Mouse (Mus musculus): ENCODE measurements around the gene Tom1l1. TPM values are rescaled to one million over a fixed set of nuclear protein-coding genes. Genes with fewer than 3 reads are reported as not detected.

Gene Tom1l1
- polyA plus RNA-seq, 1 experiment, result 1.7 TPM

DNA sequence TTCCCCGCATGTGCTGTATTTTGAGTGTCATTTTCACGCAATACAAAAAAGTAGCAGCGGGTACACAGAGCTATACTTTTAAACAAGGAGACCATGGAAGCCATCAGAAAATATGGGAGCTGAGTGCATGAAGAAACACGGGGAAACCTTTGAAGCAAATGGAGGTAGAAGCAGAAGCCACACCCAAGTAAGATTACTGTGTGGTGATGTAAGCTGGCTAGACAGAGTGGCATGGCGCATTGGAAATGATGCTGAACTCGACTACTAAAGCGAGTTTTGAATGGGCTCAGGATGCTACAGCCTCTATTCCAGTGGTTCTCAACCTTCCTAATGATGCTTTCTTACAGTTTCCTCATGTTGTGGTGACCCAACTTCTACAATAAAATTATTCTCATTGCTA, 11.1 kb downstream of the Tom1l1 start:
- H3K4me1 ChIP-seq (ENCODE audit: control insufficient read depth, insufficient read depth, low read length), result peaks cover 15% of the 10 kb centered on the region
- TF ChIP-seq CTCF (IDR thresholded peaks at IDR 0.05; ENCODE audit: low read depth, low read length) (no peak), POLR2A (IDR thresholded peaks at IDR 0.05; ENCODE audit: borderline replicate concordance, low read depth, low read length) (no peak)
- H3K4me3 ChIP-seq (ENCODE audit: insufficient read depth, low read length), result no peak overlapping the region
- H3K27ac ChIP-seq (ENCODE audit: insufficient read depth, low read depth, low read length), result no peak overlapping the region

DNA sequence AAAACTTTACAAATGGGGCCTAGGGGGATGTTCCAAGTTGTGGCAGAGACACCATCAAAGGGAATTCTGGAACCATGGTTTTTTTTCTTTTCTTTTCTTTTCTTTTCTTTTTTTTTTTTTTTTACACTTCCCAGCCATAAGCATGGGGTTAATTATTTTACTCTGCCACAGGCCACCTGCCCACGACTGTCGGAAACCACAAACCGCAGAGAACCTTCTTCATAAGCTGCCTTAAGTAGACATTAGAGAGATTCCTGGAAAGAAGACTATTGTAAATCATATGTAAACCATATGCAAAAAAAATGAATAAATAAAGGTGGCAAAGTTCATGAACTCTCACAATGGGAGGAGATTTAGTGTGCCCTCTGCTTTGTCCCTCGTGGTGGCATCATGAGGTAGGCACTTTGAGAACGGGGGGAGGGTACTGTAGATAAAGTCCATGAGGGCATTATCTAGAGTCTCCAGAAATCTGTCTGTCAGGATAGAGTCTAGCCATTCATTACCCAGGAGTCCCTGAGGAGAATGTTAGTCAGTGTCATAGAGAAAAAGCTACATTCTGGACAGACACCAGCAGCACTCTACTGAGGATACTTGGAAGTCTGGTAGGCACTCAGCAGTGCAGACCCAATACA, 12.6 kb downstream of the Tom1l1 start:
- Histone ChIP-seq H3K4me3 (ENCODE audit: insufficient read depth, low read length) (no peak overlapping the region), H3K27ac (ENCODE audit: insufficient read depth, low read depth, low read length) (no peak overlapping the region), H3K4me1 (ENCODE audit: control insufficient read depth, insufficient read depth, low read length) (peaks cover 15% of the 10 kb centered on the region)
- TF ChIP-seq CTCF (IDR thresholded peaks at IDR 0.05; ENCODE audit: low read depth, low read length), result no peak
- TF ChIP-seq POLR2A (IDR thresholded peaks at IDR 0.05; ENCODE audit: borderline replicate concordance, low read depth, low read length), result no peak

DNA sequence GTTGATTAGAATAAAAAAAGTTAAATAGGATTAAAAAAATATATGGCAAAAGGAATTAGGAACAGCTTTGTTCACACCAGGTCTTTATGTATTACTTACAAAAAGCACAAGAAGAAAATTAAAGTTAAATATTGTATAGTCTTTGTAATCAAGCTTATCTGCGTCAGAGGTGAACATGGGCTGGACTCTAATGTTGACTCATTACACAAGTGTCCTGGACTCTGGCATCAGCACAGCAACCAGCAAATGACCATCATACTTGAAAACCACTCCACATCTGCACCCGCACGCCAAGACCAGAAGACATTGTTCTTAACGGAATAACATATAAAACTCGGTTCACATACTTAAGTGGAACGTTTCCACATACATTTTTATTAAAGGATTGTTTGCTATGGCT, 20.8 kb downstream of the Tom1l1 start:
- Histone ChIP-seq H3K4me3 (ENCODE audit: insufficient read depth, low read length) (no peak overlapping the region), H3K4me1 (ENCODE audit: control insufficient read depth, insufficient read depth, low read length) (peaks cover 12% of the 10 kb centered on the region), H3K27ac (ENCODE audit: insufficient read depth, low read depth, low read length) (no peak overlapping the region)
- TF ChIP-seq CTCF (IDR thresholded peaks at IDR 0.05; ENCODE audit: low read depth, low read length), result no peak
- TF ChIP-seq POLR2A (IDR thresholded peaks at IDR 0.05; ENCODE audit: borderline replicate concordance, low read depth, low read length), result no peak

DNA sequence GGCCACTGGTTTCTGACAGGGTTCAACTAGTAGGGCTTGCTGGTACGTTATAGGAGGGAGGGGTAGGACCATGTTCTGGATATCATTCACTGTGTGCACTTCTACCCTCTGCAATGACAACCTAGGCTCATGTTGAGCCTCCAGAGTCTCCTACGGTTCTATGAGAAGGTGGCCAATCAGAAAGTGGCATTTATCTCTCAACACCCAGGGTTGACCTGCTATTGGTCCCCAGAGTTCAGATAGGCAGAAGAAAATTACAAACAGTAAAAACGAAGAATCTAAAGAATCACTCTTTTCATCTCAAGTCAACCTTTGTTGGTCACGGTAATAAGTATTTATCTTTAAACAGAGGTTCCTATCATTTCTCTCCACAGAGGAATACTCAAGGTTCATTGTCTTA, 21.2 kb downstream of the Tom1l1 start:
- TF ChIP-seq POLR2A (IDR thresholded peaks at IDR 0.05; ENCODE audit: borderline replicate concordance, low read depth, low read length) (no peak), CTCF (IDR thresholded peaks at IDR 0.05; ENCODE audit: low read depth, low read length) (no peak)
- Histone ChIP-seq H3K4me1 (ENCODE audit: control insufficient read depth, insufficient read depth, low read length) (peaks cover 12% of the 10 kb centered on the region), H3K4me3 (ENCODE audit: insufficient read depth, low read length) (no peak overlapping the region), H3K27ac (ENCODE audit: insufficient read depth, low read depth, low read length) (no peak overlapping the region)

DNA sequence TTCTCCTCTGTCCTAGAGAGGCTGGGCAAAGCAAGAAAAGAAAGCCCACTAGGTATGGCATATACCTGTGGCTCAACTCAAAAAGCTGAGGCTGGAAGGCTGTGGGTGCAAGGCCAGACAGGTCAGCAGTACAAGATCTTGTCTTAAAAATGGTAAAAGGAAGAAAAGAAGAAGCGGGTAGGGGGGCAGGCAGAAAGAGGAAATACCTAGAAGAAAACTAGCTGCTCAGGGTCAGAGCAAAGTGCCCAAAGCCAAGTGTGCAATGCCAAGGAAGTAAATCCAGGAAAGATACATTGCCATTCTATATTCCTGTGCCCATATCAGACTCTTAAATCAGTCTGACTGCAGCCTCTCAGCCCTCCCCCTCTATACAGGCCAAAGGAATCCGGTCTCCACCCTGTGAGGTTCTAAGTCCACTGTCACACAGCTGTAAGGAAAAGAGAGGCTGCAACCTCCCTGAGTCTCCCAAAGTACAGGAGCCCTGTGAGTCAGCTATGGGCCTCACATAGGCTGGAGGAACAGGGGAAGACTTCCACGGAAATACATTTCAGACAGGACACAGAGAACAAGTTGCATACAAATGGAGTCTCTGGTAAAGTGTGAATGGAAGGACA, 21.9 kb downstream of the Tom1l1 start:
- Histone ChIP-seq H3K27ac (ENCODE audit: insufficient read depth, low read depth, low read length) (no peak overlapping the region), H3K4me3 (ENCODE audit: insufficient read depth, low read length) (no peak overlapping the region), H3K4me1 (ENCODE audit: control insufficient read depth, insufficient read depth, low read length) (peaks cover 12% of the 10 kb centered on the region)
- TF ChIP-seq POLR2A (IDR thresholded peaks at IDR 0.05; ENCODE audit: borderline replicate concordance, low read depth, low read length) (no peak), CTCF (IDR thresholded peaks at IDR 0.05; ENCODE audit: low read depth, low read length) (no peak)

DNA sequence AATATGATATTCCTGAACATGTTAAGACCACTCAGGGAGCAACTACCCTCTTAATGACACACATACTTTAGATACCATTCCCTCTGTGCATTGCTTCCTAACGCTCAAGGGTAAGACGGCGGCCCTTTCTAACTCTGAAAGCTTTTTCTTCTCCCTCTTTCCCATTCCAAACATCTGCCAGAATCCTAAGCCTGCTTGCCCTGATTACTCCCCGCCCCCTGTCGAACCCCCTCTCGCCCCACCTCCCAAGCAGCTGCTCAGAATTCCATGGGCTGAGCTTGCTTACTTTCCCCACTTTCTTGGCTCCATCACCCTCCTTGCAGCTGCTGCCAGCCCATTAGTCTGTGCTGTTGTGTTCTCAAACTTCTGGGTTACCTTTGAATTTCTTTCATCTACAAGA, 23.0 kb downstream of the Tom1l1 start:
- peaks cover 12% of the 10 kb centered on the region for H3K4me1 ChIP-seq (ENCODE audit: control insufficient read depth, insufficient read depth, low read length)
- H3K27ac ChIP-seq (ENCODE audit: insufficient read depth, low read depth, low read length), result no peak overlapping the region
- no peak overlapping the region for H3K4me3 ChIP-seq (ENCODE audit: insufficient read depth, low read length)
- TF ChIP-seq POLR2A (IDR thresholded peaks at IDR 0.05; ENCODE audit: borderline replicate concordance, low read depth, low read length) (no peak), CTCF (IDR thresholded peaks at IDR 0.05; ENCODE audit: low read depth, low read length) (no peak)

DNA sequence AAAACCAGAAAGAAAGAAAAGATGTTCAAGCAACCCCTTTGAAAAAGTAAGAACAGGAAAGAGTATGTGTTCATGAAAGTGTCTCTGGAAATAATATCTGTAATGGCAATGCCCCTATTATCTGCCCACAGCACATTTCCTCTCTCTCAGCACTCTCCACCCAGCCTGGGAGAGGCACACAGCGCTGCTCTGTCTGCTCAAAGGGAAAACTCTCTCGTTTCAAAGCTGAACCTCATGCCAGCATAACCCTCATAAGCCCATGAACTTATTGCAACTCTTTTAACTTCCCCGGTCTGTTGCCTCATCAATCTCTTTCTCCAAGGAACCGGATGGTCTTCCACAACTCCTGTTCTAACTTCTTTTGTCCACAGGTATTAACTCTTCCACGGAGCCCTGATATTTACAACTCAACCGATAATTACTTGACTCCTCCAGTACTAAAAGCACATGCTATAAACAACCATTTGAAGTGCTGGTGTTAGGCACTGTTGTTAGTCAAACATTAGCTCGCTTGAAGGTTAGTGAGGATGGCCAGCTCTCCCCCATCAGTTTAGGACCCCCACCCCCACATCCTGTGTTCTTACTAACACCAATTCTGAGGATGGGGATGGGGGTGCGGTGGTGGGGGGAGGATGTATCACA, 23.7 kb downstream of the Tom1l1 start:
- TF ChIP-seq POLR2A (IDR thresholded peaks at IDR 0.05; ENCODE audit: borderline replicate concordance, low read depth, low read length) (no peak), CTCF (IDR thresholded peaks at IDR 0.05; ENCODE audit: low read depth, low read length) (no peak)
- H3K4me1 ChIP-seq (ENCODE audit: control insufficient read depth, insufficient read depth, low read length), result peaks cover 12% of the 10 kb centered on the region
- H3K27ac ChIP-seq (ENCODE audit: insufficient read depth, low read depth, low read length), result no peak overlapping the region
- H3K4me3 ChIP-seq (ENCODE audit: insufficient read depth, low read length), result no peak overlapping the region

DNA sequence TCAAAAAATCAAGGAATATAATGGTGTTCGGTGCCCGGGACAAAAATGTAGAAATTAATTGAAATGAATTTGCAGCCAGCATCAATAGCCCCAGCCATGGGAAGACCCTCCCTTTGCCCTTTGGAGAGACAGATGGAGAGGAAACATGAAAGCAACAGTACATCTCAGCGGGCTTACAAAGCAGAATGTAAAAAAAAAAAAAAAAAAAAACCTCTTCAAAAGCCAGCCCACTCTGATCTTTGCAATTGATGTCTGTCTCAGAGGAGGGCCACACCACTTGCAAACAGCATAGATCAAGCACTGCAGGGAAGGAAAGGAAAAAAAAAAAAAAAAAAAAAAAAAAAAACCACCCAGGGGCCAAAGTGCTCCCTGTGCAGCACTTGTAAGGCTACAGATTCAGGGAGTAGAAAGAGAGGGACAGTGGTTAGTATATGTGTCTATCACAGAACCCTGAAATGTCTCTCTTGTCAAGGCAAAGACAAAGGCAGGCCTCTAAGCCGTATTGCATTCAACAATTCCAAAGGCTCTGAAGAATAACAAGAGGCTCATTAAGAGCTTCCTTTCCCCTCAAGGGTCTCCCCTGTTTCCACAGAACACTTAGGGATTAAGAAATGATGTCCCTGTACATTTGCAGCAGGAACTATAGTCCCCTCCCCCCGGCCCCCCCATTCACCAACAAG, 24.4 kb downstream of the Tom1l1 start:
- Histone ChIP-seq H3K27ac (ENCODE audit: insufficient read depth, low read depth, low read length) (no peak overlapping the region), H3K4me3 (ENCODE audit: insufficient read depth, low read length) (no peak overlapping the region), H3K4me1 (ENCODE audit: control insufficient read depth, insufficient read depth, low read length) (peaks cover 12% of the 10 kb centered on the region)
- TF ChIP-seq POLR2A (IDR thresholded peaks at IDR 0.05; ENCODE audit: borderline replicate concordance, low read depth, low read length), result no peak

DNA sequence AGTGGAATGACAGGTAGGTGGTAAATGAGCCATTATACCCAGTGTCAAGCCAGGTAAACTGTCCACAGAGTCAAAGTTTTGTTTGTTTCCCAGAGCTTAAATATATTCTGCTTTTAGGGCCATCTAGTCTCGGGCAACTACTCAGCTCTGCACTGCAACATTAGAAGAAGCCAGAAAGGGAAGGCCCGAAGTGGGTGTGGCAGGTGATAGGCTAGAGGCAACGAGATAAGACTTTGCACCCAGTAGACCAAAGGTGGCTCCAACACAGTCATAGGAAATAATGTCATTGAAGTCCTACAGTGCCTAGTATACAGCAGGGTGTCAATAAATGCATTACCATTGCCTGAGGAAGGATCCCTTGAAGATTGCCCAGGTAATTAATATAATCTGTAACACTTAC, 25.1 kb downstream of the Tom1l1 start:
- no peak for TF ChIP-seq CTCF (IDR thresholded peaks at IDR 0.05; ENCODE audit: low read depth, low read length)
- no peak for TF ChIP-seq POLR2A (IDR thresholded peaks at IDR 0.05; ENCODE audit: borderline replicate concordance, low read depth, low read length)
- peaks cover 12% of the 10 kb centered on the region for H3K4me1 ChIP-seq (ENCODE audit: control insufficient read depth, insufficient read depth, low read length)
- H3K4me3 ChIP-seq (ENCODE audit: insufficient read depth, low read length), result no peak overlapping the region
- no peak overlapping the region for H3K27ac ChIP-seq (ENCODE audit: insufficient read depth, low read depth, low read length)

DNA sequence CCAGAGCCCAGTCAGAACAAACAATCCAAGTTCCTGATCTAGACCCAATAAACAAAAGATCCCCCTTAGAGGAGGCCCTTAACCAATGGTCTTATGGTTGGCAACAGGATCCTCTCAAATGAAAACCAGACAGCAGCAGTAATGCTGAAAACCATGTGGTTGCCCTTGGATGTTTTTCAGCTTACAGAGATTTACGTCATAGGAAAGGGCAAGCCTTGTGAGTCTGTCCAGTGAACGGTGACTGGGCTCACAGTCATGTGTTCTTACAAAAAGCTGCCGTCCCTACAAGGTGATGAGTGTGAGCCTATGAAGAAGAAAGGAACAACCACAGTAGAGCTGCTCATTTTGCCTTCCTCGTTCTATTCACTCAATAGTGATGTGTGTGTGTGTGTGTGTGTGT, 27.5 kb downstream of the Tom1l1 start:
- TF ChIP-seq POLR2A (IDR thresholded peaks at IDR 0.05; ENCODE audit: borderline replicate concordance, low read depth, low read length) (no peak), CTCF (IDR thresholded peaks at IDR 0.05; ENCODE audit: low read depth, low read length) (no peak)
- peaks cover 1% of the 10 kb centered on the region for H3K4me1 ChIP-seq (ENCODE audit: control insufficient read depth, insufficient read depth, low read length)
- H3K4me3 ChIP-seq (ENCODE audit: insufficient read depth, low read length), result no peak overlapping the region
- no peak overlapping the region for H3K27ac ChIP-seq (ENCODE audit: insufficient read depth, low read depth, low read length)
